Mouse (Mus musculus) adrenal gland, postnatal 4 days (tissue): ENCODE results near the gene Arl15. TPM values are rescaled to one million over a fixed set of nuclear protein-coding genes. Genes with fewer than 3 reads are reported as not detected.
A peak's percentile ranks its signal among the peaks of the same experiment; 100 is the strongest.

ENCODE experiments used
- DNase-seq, 2 experiments: peaks; one replicate each; pipeline ENCODE4 v3.0.0; 2021 to 2022; ENCODE audit warnings: low spot score in 2 of 2, mixed read lengths in 2 of 2
- total RNA-seq, 2 experiments: library from RNA; stranded (reverse); gene quantifications; 2 replicates each; pipeline ENCODE4 v1.2.3; 2021

Gene Arl15
- total RNA-seq, 2 experiments from 2014 or later = 32.9 to 36.5 TPM

DNA sequence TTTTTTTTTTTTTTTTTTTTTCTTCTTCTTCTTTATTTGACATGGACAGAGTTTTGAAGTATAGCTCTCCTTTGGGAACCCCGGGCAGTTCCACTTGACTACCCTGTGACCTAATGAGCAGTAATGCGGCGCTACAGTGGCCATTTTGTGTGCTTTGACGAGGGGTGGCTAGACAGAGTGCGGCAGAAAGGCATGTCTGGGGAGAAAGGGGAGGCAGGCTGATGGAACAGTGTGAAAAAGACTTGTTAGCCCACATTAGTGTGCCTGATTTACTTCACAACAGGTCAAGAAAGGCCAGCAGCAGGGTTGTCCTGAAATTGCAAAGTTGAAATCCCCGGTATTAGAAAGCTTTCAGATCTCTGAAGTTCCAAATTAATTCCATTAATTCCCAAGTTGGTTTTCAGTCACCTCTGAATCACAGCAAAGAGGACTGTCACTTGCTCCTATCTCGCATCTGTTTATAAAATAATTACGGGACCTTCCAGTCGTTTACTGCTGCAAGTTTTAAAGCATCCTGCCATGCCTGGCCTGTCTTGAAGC is 187.2 kb downstream of the Arl15 start:
- DNase-seq = no peak

DNA sequence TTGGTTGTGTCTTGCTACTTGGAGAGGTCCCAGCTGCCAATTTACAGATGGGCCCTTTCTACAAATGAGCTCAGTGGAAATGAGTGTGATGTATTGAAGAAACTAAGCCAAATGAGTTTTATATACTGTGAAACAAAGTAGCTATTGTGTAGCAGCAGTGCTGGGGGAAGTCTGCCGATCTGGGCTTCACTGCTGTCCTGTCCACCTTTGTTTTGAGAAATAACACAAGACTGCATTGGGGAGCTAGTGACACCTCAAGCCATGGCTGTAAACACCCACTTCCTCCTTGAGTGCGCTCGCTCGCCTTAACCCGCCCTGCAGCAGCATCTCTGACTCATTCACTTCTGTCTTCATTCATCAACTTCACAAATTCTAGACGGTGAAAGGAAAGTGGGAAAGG is 189.3 kb downstream of the Arl15 start:
- no peak for DNase-seq

DNA sequence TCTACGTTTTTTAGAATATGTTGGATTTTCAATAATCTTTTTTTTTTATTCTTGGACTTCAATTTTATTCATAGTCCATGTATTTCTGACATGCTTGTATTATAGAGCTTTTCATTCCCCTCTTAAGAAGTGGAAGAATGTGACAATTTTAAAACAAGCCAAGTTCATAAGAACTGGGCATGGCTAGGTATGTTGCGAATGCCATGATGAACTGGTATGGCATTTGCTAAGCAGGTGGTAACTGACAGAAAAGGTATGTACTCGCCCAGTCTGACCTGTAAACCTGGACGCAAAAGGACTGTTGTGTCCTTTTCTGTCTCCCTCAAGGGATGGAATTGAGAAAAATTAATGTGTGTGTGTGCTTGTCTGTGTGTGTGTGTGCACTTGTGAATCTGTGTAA is 190.2 kb downstream of the Arl15 start:
- no peak for DNase-seq

DNA sequence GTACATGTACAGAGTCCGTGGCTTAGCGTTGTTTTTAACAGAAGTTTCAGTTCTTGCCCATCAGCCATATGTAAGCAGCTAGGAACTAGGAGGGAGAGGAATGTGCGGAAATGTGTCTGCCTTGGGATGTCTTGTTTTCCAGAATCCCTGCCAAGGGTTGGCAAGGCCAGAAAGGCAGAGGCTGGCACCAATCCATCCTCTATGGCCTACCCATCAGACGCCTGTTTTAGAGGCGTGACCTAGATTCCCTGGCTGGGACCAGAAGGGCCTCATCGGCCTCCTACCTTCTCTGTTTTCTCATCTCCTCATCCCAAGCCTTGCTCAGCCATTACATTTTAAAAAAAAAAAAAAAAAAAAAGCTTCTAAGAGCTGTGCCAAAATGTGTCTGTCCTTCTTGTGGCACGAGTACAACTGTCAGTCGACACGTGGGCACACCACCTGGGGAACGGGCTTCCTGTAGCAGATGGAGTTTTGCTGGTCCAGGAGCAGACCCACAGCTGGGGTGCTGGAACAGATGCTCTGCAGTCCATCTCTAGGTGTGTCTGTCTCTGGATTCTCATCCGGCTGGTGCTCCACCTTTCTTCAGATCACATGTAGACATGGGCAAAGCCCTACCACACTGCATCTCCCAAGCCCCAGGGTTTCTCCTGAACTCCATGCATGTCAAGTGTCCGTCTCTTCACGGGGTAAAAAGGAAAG is 192.7 kb downstream of the Arl15 start:
- DNase-seq = peak in 1 of 2 experiments; percentile 25

DNA sequence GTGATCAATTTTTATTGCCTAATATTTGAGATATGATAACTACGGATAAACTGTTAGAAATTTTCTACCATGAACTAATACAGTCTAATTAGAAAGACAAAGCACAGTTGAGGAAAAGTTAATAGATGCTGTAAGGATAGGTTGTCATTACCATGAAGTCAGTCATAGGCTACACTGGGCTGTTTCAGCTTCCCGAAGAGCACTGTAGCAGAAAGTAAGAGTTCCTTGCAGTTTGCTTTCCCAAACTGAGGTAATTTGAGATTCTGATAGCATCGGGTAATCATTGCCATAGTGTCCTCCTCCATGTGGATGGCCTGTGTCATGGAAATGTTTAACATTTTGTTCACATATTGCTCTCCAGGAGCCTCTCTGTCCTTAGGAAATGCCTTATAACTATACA is 195.9 kb downstream of the Arl15 start:
- no peak for DNase-seq

DNA sequence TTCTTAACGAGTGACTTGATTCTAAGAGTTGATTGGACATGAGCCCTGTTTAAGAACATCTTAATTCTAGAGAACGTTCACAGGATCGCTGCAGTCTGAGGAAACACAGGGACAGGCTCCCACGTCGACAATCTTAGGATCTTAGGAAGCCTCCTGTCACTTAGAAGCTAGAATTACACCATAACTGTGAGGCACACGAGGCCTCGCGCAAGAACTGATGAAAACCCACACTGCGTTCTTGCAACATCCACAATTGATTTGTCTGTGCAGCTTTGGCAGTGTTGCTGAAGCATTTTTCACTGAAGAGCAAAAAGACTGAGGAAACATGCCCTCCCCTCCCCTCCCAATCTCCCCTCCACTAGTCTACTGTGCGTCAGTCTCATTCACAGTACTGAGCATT is 196.4 kb downstream of the Arl15 start:
- no peak for DNase-seq

DNA sequence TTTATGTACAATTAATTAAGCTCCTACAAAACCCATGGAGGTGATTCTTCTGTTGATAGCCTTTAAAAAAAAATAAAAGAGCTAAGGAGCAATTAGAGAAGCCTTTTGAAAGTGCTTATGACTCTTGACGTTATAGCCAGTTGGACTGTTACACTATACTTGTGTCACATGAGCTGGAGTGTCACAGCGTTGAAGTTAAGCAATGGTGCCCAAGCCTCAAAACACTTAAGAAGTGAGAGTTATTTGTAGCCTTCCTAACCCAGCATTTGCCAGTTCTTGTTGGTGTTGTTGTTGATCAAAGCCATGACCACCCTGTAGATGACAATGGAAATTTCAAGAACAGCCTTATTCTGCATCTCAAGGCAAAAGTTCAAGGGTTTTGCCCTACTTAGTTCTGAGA is 198.8 kb downstream of the Arl15 start:
- no peak for DNase-seq

DNA sequence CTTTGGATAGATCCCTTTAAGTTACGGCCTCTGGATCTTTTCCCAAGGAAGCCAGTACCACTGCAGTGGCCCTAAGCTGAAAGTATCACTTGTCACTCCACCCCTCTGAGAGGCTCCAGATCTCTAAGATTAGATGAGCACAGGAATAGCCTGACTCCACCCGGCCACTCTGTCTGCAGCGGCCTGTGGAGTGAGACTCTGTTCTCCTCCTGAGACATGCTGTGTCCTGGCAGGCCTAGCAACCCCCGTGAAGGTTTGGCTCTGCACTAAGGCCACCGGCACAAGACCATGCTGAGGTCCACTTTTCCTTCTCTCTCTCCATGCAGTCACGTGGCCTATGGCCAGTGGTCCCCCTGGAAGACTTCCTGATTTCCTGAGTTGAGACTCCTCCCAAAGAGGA is 200.3 kb downstream of the Arl15 start:
- DNase-seq = no peak

DNA sequence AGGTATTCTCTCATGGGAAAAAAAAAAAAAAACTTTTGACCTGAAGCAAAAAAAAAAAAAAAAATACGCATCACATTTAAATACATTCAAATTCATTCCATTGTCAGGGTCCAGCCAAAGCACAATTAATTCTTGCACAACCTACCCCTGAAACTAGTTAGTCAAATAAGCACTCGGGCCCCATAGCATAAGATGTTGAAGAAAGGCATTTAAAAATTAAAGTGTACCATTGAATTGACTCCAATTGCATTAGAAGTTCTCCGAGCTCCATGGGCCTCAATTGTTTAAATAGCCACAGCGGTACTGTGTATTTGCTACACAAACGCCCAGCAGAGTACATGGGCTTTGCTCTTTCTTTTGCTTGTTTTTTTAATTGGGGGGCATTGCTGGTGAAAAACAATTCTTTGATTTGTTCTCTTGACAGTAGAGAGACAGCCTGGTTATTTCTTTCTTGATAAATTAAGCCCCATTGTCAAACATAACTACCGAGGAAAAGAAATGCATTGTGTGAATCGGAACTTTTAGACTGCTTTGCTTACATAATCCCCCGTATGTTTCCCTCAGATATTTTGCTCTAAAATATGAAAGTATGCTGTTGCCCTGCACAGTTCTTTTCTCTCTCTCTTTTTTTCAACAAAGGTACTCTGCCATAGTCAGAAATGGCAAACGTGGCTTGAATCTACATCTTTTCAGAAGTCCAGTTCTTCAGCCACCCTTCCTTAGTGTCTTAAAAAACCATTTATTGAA is 201.4 kb downstream of the Arl15 start:
- no peak for DNase-seq

DNA sequence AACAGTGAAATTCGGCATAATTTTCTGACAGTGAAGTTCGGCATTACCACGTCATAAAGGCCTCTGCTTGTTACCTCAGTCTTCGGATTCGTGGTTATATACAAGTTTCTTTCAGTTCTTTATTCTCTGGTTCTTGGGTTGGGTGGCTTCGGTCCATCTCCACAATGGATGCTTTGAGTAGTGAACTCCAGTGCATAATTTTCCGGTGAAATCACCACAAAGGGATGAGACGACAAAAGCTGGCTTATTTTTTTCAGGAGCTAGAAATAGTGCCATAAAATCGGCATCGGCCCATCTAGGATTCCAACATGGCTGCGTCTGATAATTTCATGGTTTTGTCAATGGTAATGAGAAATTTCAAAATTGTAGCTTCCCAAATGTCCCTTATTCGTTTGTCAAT is 204.5 kb downstream of the Arl15 start:
- no peak for DNase-seq

DNA sequence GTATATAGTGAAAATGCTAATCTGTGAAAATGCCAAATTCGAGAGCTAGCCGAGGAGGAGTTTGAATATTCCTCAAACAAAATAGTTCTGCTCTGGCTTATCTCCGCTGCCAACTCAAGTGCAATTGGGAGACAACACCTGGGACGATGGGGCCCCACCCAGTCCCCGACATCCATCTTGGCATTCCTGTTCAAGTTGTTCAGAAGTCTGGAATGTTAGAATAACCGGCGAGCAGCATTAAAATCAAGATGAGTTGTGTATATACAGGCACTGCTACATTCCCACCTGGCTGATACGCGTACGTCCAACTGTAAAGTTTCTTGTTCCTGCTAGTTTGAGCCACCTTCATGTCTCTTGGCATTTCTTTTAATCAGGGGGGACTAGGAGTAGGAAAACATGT is 209.2 kb downstream of the Arl15 start:
- DNase-seq = no peak

DNA sequence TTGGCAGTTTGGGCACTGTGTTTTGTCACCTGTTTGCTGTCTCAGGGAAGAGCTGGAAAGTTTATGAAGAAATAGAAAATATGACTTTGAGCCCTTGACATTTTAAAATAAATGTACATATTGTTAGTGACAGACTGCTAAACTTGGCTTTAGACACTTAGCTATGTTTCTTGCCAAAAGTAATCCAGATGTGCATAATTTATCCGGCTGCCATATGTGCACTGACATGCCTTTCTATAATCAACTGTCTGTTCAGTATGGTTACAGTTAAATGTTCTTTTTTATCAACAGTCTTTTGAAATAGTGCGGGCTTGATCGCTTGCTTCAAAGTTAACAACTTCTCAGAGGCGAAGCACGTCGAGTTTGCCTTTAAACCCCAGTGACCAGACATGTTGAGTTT is 209.9 kb downstream of the Arl15 start:
- DNase-seq = no peak

DNA sequence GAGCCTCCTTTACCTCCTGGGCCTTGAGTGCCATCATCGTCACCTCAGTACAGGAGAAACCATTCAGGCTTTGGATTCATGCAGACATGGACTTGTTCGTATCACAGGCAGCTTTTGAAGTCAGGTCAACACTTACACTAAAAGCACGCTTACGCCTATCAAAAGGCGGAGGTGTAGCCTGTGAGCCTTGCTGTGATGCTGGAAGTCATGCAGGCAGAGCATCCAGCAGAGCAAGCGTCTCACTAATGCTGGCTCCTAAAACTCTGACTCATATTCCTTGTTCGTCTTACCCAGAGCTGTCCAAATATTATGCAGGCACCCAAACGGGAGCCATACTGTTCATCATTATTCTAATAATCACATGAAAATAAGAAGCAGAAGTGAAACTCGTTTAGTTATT is 215.5 kb downstream of the Arl15 start:
- no peak for DNase-seq

DNA sequence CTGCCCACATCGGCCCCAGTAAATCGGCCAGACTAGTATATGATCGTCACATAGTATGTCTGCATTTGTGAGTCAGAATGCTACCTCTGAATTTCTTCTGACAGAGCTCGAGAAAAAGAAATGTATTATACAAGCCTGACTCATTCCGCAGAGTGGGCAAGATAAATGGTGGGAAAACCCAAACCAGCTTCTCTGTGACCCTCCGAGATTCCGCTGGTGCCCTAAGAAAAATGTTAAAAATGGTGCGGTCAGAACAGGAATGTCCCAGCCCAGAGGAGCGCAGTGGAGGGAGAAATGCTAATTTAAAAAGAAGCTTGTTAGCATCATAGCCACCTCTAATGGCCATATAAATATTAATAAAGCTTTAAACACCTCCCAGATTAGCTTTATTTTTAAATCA is 216.2 kb downstream of the Arl15 start:
- no peak for DNase-seq

DNA sequence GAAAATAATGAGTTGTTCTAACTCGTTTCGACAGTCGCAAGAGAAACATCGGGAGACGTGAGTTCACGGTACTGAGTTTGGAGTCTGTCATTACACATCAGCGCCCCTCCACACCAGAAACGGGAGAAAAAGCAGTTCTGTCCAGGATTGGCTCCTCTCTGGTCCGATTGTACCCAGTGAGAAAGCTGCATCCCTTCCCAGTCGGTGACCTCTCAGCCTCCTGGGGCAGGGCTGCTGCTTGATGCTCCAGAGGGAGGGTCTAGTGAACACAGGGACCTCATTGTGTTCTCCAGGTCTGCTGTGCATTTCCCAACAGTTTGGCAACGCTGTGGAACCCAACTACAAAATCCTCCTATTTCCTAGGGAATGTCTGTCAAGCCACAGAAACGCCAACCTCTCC is 216.7 kb downstream of the Arl15 start:
- DNase-seq = no peak

DNA sequence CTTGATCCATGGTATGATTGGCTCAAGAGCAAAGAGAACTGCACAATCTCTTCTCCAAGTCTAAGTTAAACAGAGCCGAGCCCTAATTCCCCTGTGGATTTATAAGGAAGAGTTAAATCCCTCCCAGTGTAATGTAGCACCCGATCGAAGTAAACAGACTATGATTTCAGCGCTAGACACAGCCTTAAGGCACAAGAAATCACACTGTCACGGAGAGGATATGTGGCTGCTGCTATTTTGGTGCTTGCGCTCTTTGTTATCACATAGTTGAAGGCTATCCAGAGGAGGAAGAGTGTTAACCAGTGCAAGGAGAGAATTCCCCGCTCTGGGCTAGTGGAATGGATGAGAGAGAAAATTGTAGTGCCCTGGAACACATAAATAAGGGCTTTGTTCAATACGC is 223.6 kb downstream of the Arl15 start:
- DNase-seq = no peak

DNA sequence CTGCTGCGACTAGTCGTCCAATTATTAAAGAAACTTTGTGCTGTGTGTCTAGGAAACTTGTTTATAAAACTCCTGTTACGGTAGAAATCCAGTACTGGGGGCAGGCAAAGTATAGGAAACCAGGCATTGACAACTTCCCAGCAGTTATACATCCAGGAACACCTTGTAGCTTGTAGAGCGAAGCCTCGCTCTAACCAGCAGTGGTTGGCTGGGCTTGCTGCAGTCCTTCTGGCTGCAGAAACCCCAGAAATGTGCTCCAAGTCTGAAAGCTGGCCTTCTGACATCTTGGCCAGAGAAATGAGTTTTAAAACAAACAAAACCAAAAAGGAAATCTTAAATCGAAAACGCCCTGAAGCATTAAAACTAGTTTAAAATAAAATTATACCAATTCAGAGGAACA is 229.2 kb downstream of the Arl15 start:
- no peak for DNase-seq

DNA sequence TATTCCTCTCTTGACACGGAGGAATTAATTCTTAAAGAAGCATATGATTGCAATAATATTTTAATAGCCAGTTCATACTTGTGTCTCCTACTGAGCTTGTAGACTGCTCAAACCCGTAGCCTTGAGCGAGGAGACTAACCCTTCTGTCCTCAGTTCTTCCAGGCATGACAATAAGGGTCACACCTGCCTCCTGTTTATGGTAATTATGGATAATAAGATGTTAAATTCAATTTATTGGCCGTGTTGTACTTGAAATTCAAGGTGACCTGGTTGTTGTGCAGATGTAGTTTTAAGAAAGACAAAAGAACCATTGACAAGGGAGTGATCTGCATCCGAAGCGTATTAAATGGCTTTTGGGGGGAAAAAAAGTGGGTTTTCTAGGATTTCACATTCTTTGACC is 232.0 kb downstream of the Arl15 start:
- DNase-seq = no peak

DNA sequence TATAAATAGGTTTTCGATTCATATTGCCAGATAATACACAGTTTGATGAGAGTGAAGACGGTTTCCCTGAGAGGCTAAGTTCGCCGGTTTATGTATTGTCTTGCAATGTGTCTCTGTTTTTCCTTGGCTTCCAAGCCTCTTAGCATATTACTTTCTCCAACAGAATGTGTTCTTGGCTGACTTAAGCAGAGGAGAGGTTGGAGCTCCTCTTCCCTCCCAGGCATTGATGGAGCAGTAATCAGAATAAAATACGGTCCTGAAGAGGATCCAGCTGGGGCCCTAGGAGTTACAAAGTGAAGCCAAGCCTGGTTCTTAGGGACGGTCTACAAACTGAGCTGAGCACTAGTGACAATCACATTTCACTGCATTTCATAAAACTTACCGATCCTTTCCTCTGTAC is 232.4 kb downstream of the Arl15 start:
- DNase-seq = no peak

DNA sequence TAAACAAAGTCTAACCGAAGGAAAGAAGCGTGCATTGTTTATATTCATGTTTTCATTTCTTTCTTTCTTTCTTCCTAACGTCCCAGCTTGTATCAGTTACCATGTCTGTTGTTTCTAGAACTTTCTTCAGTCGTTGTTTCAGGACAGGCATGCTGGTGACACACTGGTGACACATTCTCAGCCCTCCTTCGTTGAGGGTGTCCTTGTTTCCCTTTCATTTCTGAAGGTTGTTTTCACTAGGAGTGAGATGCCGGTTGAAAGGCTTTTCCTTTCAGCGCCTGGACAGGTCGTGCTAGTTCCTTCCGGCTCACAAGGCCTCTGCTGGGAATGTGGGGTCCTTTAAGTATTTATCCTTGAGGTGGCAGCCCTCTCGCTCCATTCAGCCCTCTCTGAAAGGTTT is 253.8 kb downstream of the Arl15 start:
- no peak for DNase-seq

DNA sequence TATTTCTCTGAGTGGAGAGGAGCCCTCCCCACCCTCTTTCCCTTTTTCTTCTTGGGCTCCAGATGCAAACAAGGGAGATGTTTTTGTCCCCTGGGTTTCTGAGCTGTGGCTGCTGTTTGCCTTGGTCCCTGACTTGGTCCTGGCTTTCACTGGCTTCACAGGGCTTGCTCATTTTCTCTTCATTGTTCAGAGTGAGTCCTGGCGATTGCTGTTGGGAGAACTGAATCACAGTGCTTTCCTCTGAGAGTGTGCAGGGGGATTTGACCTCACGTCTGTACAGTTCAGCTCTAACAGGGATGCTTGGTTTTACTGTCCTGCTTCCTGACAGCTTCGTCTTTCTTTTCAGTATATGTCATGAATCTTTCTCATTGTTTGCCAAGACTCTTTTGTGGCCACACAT is 254.4 kb downstream of the Arl15 start:
- no peak for DNase-seq

DNA sequence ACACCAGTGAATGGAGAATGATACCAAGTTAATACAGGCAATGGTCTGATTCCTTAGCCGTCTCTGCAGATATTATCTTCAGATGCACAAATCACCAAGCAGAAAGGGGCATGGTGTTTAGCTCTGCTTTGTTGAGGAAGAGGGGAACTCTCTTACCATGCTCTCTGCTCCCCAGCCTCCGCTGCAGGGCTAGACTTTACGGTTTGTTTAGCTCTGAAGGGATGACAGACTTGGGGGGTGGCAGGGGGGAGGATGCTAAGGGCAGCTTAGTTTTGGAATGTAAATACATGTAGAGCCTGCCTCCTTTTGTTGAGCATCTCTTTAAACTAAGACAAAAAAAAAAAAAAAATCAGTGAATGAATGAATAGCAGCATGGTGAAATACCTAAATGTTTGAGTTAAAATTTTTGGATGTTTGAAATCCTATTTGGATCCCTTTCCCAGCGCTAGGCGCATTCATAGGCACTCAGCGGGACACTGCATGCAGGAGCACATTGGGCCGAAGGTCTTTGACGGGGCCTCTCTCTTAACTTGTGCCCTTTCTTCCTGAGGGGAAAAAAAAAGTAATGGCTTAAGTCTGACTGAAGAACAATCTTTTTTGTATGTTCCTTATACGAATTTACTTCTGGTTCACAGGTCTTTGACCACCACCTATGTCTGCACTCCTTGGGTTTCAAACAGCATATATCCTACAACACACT is 257.0 kb downstream of the Arl15 start:
- DNase-seq = no peak
